27 mouse cellular contexts compared by ENCODE assay signal in genomic region chr5:132007907-132008306, GRCm38 (mm10).
DNase-seq lines count a peak whose midpoint lies in the region; ATAC-seq and TF ChIP-seq lines count a peak whose summit lies in the region.
"Had no signal": no experiment of that assay in that cellular context is flagged by ENCODE, and none has a peak within 500 bp of the region (broad histone marks: within the 10 kb centered on the region; RNA-seq: fewer than 3 reads in every experiment).

No protein-coding gene starts in this region.

- DNase-seq in forebrain, embryonic 10.5 days (ENCODE audit: extremely low spot score, low spot score), result no peak
- DNase-seq in forebrain, embryonic 11.5 days (ENCODE audit: low spot score), result no peak
- peak; percentile 56 for DNase-seq in brain, embryonic 14.5 days (ENCODE audit: low read depth)
- peak; percentile 83 for DNase-seq in retina, embryonic 14.5 days (ENCODE audit: low spot score)
- no peak for DNase-seq in frontal cortex, postnatal 10 days (ENCODE audit: low spot score in 2 of 2)
- no peak for DNase-seq in thymus, postnatal 10 days (ENCODE audit: low spot score in 2 of 2)
- DNase-seq: adrenal gland, adult 8-10 months; adrenal gland, postnatal 14 days; adrenal gland, postnatal 36 days; B cell, adult 2 months; cerebellum, adult 11 months; cerebellum, adult 18-20 months; cerebellum, adult 8-10 months; cerebellum, adult 9-11 months; cerebellum, postnatal 14 days; cerebellum, postnatal 36 days; embryo, embryonic 11 days had no signal

- no peaks in the 10 kb centered on the region for H3K27me3 ChIP-seq in forebrain, embryonic 10.5 days (ENCODE audit: poor library complexity, severe bottlenecking)
- H3K27me3 ChIP-seq in forebrain, embryonic 11.5 days (ENCODE audit: control insufficient read depth, insufficient read depth, low read length), result no peaks in the 10 kb centered on the region
- H3K27me3 ChIP-seq: CH12.LX; embryonic facial prominence, embryonic 13.5 days; embryonic facial prominence, embryonic 15.5 days; forebrain, embryonic 13.5 days; forebrain, embryonic 15.5 days had no signal

- peaks cover 34% of the 10 kb centered on the region for H3K4me1 ChIP-seq in forebrain, embryonic 10.5 days
- H3K4me1 ChIP-seq in forebrain, embryonic 11.5 days (replicated peaks; ENCODE audit: control insufficient read depth, insufficient read depth, low read length), result no peaks in the 10 kb centered on the region

- no peak for TF ChIP-seq CTCF in brain, embryonic 14.5 days (IDR thresholded peaks at IDR 0.05; ENCODE audit: borderline replicate concordance, extremely low read depth, insufficient read depth, insufficient read length)

- peak overlapping the region; percentile 40; the same call in 1 of the 2 replicates for H3K27ac ChIP-seq in forebrain, embryonic 10.5 days
- H3K27ac ChIP-seq in forebrain, embryonic 11.5 days (ENCODE audit: low read depth, low read length), result no peak overlapping the region
- H3K27ac ChIP-seq: embryonic facial prominence, embryonic 13.5 days; embryonic facial prominence, embryonic 15.5 days; forebrain, embryonic 13.5 days had no signal

- TF ChIP-seq POLR2A in brain, embryonic 14.5 days (IDR thresholded peaks at IDR 0.05; ENCODE audit: borderline replicate concordance, extremely low read depth, insufficient read depth, insufficient read length, poor library complexity, severe bottlenecking), result no peak

- ATAC-seq in forebrain, embryonic 11.5 days (replicated peaks; ENCODE audit: low FRiP score), result no peak; the same call in 1 of the 2 replicates
- ATAC-seq: activated CD4-positive, CD25-positive, alpha-beta regulatory T cell, adult 4 months; CD4-positive, CD25-positive, alpha-beta regulatory T cell, adult 4 months; forebrain, embryonic 13.5 days; Patski had no signal

- H3K4me2 ChIP-seq in forebrain, embryonic 11.5 days (ENCODE audit: low read depth, low read length, severe bottlenecking), result no peak overlapping the region
- H3K4me2 ChIP-seq: embryonic facial prominence, embryonic 13.5 days; embryonic facial prominence, embryonic 15.5 days; forebrain, embryonic 13.5 days; forebrain, embryonic 15.5 days had no signal

- WGBS in forebrain, embryonic 10.5 days, result 32% methylated on average over 4 of the region's 4 CpGs
- WGBS in forebrain, embryonic 11.5 days, result 32% methylated on average over 4 of the region's 4 CpGs

- no peaks in the 10 kb centered on the region for H3K36me3 ChIP-seq in forebrain, embryonic 10.5 days (replicated peaks)
- H3K36me3 ChIP-seq in forebrain, embryonic 11.5 days (ENCODE audit: control insufficient read depth, insufficient read depth, low read length), result no peaks in the 10 kb centered on the region
- H3K36me3 ChIP-seq: embryonic facial prominence, embryonic 13.5 days; embryonic facial prominence, embryonic 15.5 days; forebrain, embryonic 15.5 days; G1E had no signal

- H3K9ac ChIP-seq in forebrain, embryonic 11.5 days (ENCODE audit: low read length), result no peak overlapping the region
- H3K9ac ChIP-seq: embryonic facial prominence, embryonic 13.5 days; embryonic facial prominence, embryonic 15.5 days; forebrain, embryonic 13.5 days; forebrain, embryonic 15.5 days; forebrain, postnatal 0 days had no signal

- H3K9me3 ChIP-seq in forebrain, embryonic 10.5 days, result no peaks in the 10 kb centered on the region
- no peaks in the 10 kb centered on the region for H3K9me3 ChIP-seq in forebrain, embryonic 11.5 days (ENCODE audit: control insufficient read depth, low read length)
- H3K9me3 ChIP-seq: embryonic facial prominence, embryonic 13.5 days; embryonic facial prominence, embryonic 15.5 days; forebrain, embryonic 13.5 days; forebrain, embryonic 15.5 days had no signal

- H3K4me3 ChIP-seq in forebrain, embryonic 10.5 days, result no peak overlapping the region
- H3K4me3 ChIP-seq in forebrain, embryonic 11.5 days (ENCODE audit: low read depth, low read length), result no peak overlapping the region
- H3K4me3 ChIP-seq: embryonic facial prominence, embryonic 13.5 days; embryonic facial prominence, embryonic 15.5 days; forebrain, embryonic 13.5 days; forebrain, embryonic 15.5 days had no signal

Comparison
In these comparisons a context has a peak if more than half of its experiments do, and no peak if none do; other contexts are left out.
1. DNase-seq: peak in brain, embryonic 14.5 days (single experiment) and retina, embryonic 14.5 days (single experiment); none in forebrain, embryonic 10.5 days (single experiment), forebrain, embryonic 11.5 days (single experiment), frontal cortex, postnatal 10 days (0 of 2) and thymus, postnatal 10 days (0 of 2).